Mouse (Mus musculus) R1 (cell line): ENCODE results near the gene Vmn1r196.
"Not testable (repeated sequence)": the region's sequence is repeated elsewhere in the genome, so short reads cannot be mapped to it uniquely, and the experiment has no call there.

Source experiments
- DNase-seq: peaks from one replicate; pipeline ENCODE4 v3.0.0-alpha.2; 2018; ENCODE audit warnings: low read depth, low spot score

Vmn1r196 gene

DNA sequence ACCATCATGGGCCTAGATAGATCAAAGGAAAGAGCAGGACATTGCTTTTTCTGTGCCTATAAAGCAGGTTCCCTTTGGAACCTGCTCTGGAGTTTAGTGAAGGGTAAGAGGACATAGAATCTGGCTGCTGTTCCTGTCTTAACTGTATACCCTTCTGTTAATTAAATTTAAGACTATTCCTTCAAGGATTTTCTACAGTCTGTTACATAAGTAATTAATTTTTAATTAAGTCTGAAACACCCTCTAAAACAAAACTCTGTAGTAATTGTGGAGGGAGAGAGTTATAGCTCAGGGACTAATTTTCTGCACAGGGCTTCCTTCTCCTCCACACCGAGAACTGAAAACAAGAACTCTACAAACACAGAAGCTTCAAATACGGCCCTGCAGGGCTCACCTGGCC is at the start of gene Vmn1r196:
TSS of gene Vmn1r196 (plus strand) at position 301 of the 400 bp plus-strand sequence.
- no peak for DNase-seq

- no peak for DNase-seq
Observed at GRCm38 (mm10) chr13:22243915-22244314, 45.8 kb upstream of the Vmn1r196 start, which contains the start of gene Vmn1r194. TSS of gene Vmn1r194 (plus strand) at chr13:22244215.

DNA sequence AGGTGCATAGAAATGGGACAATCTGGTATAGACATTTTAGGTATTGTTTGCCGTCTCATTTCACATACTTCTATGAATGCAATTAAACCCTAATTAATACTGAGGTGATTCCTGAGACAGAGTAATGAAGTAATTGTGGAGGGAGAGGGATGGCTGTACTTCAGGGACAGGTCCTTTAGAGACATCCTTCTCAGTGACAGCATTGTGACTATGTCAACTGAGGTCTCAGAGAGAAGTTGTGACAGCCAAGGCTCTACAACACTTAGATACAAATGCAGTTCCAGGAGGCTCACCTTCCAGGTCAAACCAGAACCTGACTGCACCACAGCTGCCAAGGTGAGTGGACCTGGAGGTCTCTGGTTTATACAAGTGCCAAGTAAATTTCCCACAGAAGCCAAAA is 19.5 kb upstream of the Vmn1r196 start, which contains the start of gene Vmn1r195:
TSS of gene Vmn1r195 (plus strand) at position 301 of the 400 bp plus-strand sequence.
- DNase-seq: not testable (repeated sequence)

DNA sequence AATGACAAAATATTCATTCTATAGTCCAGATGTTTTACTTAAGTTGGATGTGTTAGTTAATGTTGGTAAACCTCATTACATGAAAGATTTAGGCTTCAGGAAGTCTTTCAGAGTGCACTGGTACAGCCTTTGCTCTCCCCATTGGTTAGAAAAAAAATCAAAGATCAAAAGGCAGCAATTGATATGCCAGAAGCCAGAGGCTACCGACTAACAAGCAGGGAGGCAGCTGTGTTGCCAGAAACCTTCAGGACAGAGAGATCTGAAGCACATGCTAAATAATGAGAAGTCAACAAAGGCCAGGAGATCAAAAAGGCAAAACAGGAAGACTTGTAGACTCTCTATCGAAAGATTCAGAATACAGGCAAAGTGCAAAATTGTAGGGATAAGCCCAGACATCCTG is 18.0 kb upstream of the Vmn1r196 start:
- no peak for DNase-seq

DNA sequence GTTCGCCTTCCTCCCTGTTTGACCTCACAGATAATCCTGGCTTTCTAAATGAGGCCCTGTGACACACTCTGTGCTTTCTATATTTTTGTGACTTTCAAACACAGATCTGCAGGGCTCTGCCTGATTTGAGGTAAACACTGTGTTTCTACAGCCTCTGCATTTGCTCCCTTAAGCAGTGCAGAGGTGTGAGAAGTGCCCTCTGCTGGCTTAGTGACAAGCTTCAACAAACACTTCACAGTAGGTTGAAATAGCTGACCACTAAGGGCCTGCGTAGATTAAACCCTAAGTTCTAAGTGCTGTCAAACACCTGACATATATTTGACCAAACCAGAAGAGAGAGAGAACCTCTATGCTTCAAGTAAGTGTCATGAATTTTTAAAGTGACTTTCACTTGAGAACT is 5.1 kb upstream of the Vmn1r196 start:
- no peak for DNase-seq

GRCm38 (mm10) chr13:22308075-22308474 is 18.4 kb downstream of the Vmn1r196 start:
- peak; percentile 71 for DNase-seq

DNA sequence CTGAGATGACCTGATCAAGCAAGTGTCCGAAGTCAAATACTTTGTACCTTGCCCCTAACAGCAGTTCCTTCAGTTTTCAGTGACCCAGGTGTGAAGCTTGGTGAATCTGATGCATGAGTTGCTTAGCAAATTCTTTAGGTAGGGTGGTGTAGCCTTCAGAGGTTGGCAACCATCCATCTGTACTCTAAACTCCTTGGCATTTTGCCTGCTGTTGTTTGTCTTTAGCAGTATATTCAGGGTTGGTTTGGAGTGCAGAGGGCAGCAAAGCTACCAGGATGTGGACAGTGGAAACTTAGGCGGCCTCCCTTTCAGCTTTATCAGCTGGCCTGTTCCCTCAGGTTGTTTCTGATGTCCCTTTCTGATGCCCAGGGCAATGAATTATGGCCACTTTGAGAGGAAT is 25.6 kb downstream of the Vmn1r196 start:
- DNase-seq: no peak

DNA sequence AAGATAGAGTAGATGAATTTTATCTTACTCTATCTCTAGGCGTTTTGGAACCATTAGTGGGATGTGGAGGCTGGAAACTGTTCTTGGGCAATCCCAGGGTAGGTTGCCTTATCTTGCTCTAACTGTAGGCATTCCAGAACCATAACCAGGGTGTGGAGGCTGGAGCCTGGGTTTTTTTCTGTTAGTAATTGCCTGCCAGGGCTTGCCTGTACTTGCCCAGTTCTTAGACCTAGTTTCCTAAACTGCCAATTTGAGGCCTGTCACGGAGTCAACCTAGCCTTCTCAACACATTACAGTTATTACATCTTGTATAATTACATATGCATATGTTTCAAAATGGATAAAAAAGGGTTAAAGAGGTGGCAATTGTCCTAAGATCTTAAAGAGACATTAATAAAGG is 27.6 kb downstream of the Vmn1r196 start:
- no peak for DNase-seq

DNA sequence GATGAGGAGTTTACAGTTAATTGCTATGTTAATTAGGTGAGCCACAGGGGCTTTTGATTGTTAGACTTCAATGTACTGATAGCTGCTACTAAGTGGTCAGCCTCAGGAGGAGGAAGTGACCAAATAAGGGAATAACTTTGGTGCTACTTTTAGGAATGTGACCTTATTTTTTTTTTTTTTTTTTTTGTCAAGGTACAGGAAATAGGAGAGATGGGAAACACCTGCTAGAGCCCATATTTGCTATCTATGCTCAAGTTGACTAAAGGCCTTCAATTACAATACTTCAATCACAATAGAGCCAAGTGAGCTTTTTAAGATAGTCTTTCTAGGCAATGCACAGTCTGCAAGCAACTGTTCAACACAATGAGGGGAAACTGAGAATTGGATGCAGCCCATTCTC is 30.4 kb downstream of the Vmn1r196 start:
- peak; percentile 75 for DNase-seq

- DNase-seq: no peak
Observed at GRCm38 (mm10) chr13:22324289-22324688, 34.6 kb downstream of the Vmn1r196 start, which contains the start of gene Vmn1r197. TSS of gene Vmn1r197 (plus strand) at chr13:22324589.

DNA sequence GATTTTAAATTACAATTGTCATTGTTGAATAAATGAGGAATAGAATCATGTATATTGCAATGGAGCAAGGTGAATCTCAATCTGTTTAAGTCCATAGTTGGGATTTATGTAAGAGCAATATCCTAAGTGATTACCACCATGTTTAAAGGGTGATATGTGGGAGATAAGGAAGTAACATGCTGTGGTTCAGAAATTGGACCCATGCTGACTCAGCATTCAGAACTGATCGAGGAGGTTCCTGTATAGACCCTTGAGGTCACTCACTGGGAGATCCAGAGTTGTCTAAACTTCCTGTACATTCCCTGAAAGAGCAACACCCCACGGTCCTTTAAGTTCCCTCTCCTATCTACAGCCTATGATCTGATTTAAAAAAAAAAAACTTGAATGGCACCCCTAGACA is 43.5 kb downstream of the Vmn1r196 start:
- DNase-seq: no peak

- DNase-seq: no peak
Observed at GRCm38 (mm10) chr13:22335565-22335964, 45.8 kb downstream of the Vmn1r196 start.
